Mouse (Mus musculus): Measurements from ENCODE around the gene Gkn1. TPM values are rescaled to one million over a fixed set of nuclear protein-coding genes. Genes with fewer than 3 reads are reported as not detected.

Gene Gkn1
- not detected in 2 replicates for polyA plus RNA-seq (2015; fragmentation: Nextera tagmentation; extraction: Ambion mirVana)

DNA sequence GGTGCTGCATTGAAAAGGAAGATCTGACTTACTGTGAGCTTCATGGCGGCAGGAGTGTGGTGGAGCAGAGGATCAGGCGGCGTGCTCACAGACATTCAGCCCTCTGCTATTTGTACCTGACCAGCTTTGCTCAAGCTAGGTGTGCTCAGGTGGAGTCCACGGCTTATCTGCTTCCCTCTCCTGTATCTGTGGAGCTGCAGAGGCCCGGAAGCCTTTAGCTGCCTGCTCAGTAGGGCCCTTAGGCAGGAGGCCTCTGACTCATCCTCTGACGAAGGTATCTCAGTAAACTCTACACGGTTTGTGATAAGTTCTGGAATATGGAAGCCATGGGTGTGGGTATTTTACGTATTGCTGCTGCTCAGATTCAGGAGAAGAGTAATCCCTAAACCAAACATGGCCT, at the start of gene Gkn1:
Gene Gkn1, minus strand, starts transcription at position 114 of the 400 bp plus-strand sequence.
- ATAC-seq = no peak
- TF ChIP-seq EP300 (IDR thresholded peaks at IDR 0.05; ENCODE audit: low read depth) (no peak), CTCF (IDR thresholded peaks at IDR 0.05; ENCODE audit: low read depth) (no peak)
- no peaks in the 10 kb centered on the region for H3K36me3 ChIP-seq (replicated peaks; ENCODE audit: insufficient read depth, low read length)

DNA sequence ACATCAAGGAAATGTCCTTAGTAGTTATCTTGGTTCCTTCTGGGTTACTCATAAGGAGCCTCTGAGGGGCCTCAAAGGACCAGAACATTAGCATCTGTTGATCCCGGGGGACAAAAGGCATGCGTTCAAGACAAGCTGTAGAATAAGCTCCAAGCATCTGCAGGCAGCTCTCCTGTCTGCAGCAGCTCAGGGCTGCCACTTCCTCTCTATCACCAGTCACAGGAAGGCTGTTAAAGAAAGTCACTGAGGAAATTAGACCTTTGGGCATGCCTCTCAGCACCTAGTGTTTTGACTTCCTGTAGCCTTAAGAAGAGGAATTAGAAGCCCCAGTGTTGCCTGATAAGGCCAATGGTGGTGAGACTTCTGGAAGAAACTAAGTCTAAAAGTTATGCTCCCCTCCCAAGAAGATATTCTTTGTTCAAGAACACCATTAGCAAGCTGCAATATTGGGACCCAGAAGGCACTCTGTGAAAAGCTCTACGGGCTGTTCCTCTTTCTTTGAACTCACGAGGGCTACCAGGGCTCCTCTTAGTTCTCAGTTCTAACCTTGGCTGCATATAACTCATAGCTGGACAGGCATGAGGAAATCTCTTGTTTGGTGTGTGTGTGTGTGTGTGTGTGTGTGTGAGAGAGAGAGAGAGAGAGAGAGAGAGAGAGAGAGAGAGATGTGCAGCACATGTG, 49.3 kb upstream of the Gkn1 start:
- no peak for DNase-seq
- 13% methylated on average over 4 of the region's 4 CpGs for WGBS (ENCODE audit: insufficient replicate concordance)
- Histone ChIP-seq H3K9ac (replicated peaks) (no peak overlapping the region), H3K4me2 (ENCODE audit: low read depth, low read length) (no peak overlapping the region), H3K27me3 (ENCODE audit: insufficient read depth, low read length) (no peaks in the 10 kb centered on the region), H3K9me3 (ENCODE audit: low read length) (no peaks in the 10 kb centered on the region), H3K36me3 (replicated peaks; ENCODE audit: insufficient read depth, low read length) (no peaks in the 10 kb centered on the region), H3K4me1 (ENCODE audit: insufficient read depth) (peaks cover 11% of the 10 kb centered on the region; the same call in 1 of the 2 replicates), H3K27ac (ENCODE audit: low read depth) (peak overlapping the region; percentile 25; the same call in 1 of the 2 replicates), H3K4me3 (ENCODE audit: low read depth, low read length) (no peak overlapping the region)
- TF ChIP-seq EP300 (IDR thresholded peaks at IDR 0.05; ENCODE audit: low read depth) (no peak), CTCF (IDR thresholded peaks at IDR 0.05; ENCODE audit: low read depth) (no peak)
- ATAC-seq = no peak

More for the DNA sequence above, at the start of gene Gkn1:
- no peak within 1 kb of the TSS for H3K9ac ChIP-seq (replicated peaks)
- H3K9me3 ChIP-seq (ENCODE audit: low read length) = no peaks in the 10 kb centered on the region
- no peak within 1 kb of the TSS for H3K27ac ChIP-seq (ENCODE audit: low read depth)
- WGBS (ENCODE audit: insufficient replicate concordance) = 75% methylated on average over 8 of the region's 8 CpGs
- H3K4me2 ChIP-seq (ENCODE audit: low read depth, low read length) = no peak within 1 kb of the TSS
- no peak for DNase-seq
- H3K4me3 ChIP-seq (ENCODE audit: low read depth, low read length) = no peak within 1 kb of the TSS
- H3K4me1 ChIP-seq (ENCODE audit: insufficient read depth) = no peaks in the 10 kb centered on the region
- no peaks in the 10 kb centered on the region for H3K27me3 ChIP-seq (ENCODE audit: insufficient read depth, low read length)

DNA sequence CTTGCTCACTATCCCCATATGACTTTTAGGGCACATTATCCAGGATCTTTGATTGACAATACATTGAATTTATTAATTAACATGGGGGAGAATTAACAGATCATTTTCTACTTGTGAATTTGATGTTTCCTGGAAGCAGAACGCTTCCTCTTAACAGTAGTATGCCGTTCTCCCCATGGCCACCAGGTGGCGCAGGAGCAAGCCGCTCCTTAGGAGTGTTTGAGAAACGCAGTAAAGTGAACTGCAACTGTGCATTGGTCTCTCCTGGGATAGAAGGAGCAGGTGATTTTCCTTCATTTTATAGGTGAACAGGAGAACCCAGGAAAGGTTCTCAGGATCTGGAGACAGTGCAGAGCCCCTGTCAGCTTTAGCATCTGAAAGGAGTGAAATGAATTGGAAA, 48.4 kb upstream of the Gkn1 start:
- Histone ChIP-seq H3K27ac (ENCODE audit: low read depth) (no peak overlapping the region), H3K27me3 (ENCODE audit: insufficient read depth, low read length) (no peaks in the 10 kb centered on the region), H3K4me1 (ENCODE audit: insufficient read depth) (peaks cover 11% of the 10 kb centered on the region; the same call in 1 of the 2 replicates), H3K4me2 (ENCODE audit: low read depth, low read length) (no peak overlapping the region), H3K9ac (replicated peaks) (no peak overlapping the region), H3K36me3 (replicated peaks; ENCODE audit: insufficient read depth, low read length) (no peaks in the 10 kb centered on the region), H3K9me3 (ENCODE audit: low read length) (no peaks in the 10 kb centered on the region), H3K4me3 (ENCODE audit: low read depth, low read length) (no peak overlapping the region)
- TF ChIP-seq CTCF (IDR thresholded peaks at IDR 0.05; ENCODE audit: low read depth) (peak; percentile 96), EP300 (IDR thresholded peaks at IDR 0.05; ENCODE audit: low read depth) (no peak)
- 1% methylated on average over 5 of the region's 5 CpGs for whole genome bisulfite sequencing (ENCODE audit: insufficient replicate concordance)
- 0 out of 2 replicates have a peak, but pooled peaks have one; percentile 29 for ATAC-seq
- peak; percentile 82 for DNase-seq

DNA sequence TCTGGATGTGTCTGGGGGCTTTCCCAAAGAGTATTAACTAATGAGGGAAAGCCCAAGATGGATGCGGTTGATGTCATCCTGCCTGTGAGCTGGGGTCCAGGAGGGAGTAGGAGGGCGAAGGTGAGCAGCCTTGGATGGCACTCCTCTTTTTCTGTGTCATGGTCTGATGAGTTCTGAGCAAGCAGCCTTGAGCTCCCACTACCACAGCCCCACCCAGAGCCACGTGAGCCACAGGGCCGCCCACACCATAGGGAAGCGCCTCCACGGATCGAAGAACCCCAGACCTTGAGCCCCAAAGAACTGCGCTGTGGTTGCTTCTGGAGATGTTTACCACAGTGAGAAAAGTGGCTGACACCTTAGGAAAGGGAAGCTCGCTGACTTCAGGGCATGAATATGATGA, 44.0 kb upstream of the Gkn1 start:
- DNase-seq = no peak
- no peak for TF ChIP-seq CTCF (IDR thresholded peaks at IDR 0.05; ENCODE audit: low read depth)
- no peak for TF ChIP-seq EP300 (IDR thresholded peaks at IDR 0.05; ENCODE audit: low read depth)
- 63% methylated on average over 9 of the region's 9 CpGs for WGBS (ENCODE audit: insufficient replicate concordance)

DNA sequence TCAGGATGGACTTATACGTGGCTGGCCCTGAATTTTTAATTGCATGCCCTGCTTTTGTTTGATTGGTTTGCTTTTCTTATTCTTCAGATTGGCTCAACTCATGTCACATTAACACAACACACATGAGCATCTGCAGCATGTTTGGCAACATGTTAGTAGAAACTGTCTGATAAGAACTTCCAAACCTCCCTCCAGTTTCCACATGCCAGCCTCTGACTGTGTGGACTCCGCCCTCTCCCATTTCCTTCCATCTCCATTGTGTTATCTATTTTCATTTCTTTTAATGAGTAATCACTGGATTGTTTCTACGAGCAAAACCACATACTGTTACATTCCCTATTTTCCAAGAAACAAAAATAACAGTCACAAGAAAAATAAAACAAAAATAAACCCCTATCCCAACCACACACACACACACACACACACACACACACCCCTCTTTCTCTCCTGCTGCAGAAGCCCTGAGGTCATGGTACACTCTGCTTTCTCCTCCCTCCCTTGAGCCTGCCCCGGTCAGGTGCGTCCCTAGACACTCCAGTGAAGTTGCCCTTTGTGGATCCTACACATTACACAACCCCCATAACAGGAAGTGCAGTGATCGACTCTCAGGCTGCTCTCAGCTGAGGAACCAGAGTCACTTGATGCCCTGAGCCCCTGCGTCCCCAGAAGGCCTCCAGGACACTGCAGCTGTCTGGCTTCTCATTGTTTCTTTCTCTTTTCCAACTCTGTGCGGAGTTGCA, 42.9 kb upstream of the Gkn1 start:
- peak; percentile 32 for DNase-seq
- Histone ChIP-seq H3K36me3 (replicated peaks; ENCODE audit: insufficient read depth, low read length) (no peaks in the 10 kb centered on the region), H3K27me3 (ENCODE audit: insufficient read depth, low read length) (no peaks in the 10 kb centered on the region), H3K4me2 (ENCODE audit: low read depth, low read length) (no peak overlapping the region), H3K4me3 (ENCODE audit: low read depth, low read length) (no peak overlapping the region), H3K9me3 (ENCODE audit: low read length) (no peaks in the 10 kb centered on the region), H3K4me1 (ENCODE audit: insufficient read depth) (peaks cover 20% of the 10 kb centered on the region), H3K27ac (ENCODE audit: low read depth) (no peak overlapping the region), H3K9ac (replicated peaks) (no peak overlapping the region)
- peak; percentile 86 for ATAC-seq
- 34% methylated on average over 8 of the region's 8 CpGs for WGBS (ENCODE audit: insufficient replicate concordance)
- no peak for TF ChIP-seq CTCF (IDR thresholded peaks at IDR 0.05; ENCODE audit: low read depth)
- no peak for TF ChIP-seq EP300 (IDR thresholded peaks at IDR 0.05; ENCODE audit: low read depth)

More for the DNA sequence above, 44.0 kb upstream of the Gkn1 start:
- no peak for ATAC-seq
- Histone ChIP-seq H3K27ac (ENCODE audit: low read depth) (no peak overlapping the region), H3K9me3 (ENCODE audit: low read length) (no peaks in the 10 kb centered on the region), H3K4me2 (ENCODE audit: low read depth, low read length) (no peak overlapping the region), H3K4me1 (ENCODE audit: insufficient read depth) (peaks cover 22% of the 10 kb centered on the region), H3K4me3 (ENCODE audit: low read depth, low read length) (no peak overlapping the region), H3K9ac (replicated peaks) (no peak overlapping the region), H3K36me3 (replicated peaks; ENCODE audit: insufficient read depth, low read length) (no peaks in the 10 kb centered on the region), H3K27me3 (ENCODE audit: insufficient read depth, low read length) (no peaks in the 10 kb centered on the region)

DNA sequence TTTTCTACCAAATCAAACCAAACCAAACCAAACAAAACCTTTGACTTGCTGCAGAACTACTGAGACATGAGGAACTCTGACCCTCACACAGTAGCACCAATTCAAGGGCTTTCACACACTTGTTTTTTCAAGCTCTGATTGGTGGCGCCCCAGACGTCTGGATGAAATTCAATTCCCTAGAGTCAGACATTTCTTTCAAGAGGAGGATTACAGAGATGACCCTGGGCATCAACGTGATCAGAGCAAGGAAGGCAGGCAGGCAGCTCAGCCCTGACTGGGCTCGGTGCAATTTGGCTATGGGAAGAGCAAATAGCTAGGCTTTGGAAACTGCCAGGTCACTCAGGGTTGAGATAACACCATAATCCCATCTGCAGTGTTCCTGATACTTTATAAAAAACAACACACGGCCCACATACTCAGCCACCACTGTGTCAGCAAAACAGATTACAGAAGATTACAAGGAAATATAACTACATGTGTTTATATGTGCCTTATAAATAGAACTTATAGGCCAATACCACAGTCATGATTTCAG, 38.8 kb upstream of the Gkn1 start:
- no peaks in the 10 kb centered on the region for H3K9me3 ChIP-seq (ENCODE audit: low read length)
- TF ChIP-seq CTCF (IDR thresholded peaks at IDR 0.05; ENCODE audit: low read depth) = no peak
- TF ChIP-seq EP300 (IDR thresholded peaks at IDR 0.05; ENCODE audit: low read depth) = no peak; the same call in 1 of the 2 replicates
- H3K4me1 ChIP-seq (ENCODE audit: insufficient read depth) = peaks cover 20% of the 10 kb centered on the region
- ATAC-seq (no peak), DNase-seq (no peak)
- H3K4me2 ChIP-seq (ENCODE audit: low read depth, low read length) = no peak overlapping the region
- 30% methylated on average over 5 of the region's 5 CpGs for WGBS (ENCODE audit: insufficient replicate concordance)
- no peak overlapping the region for H3K4me3 ChIP-seq (ENCODE audit: low read depth, low read length)
- H3K9ac ChIP-seq (replicated peaks) = no peak overlapping the region
- no peaks in the 10 kb centered on the region for H3K27me3 ChIP-seq (ENCODE audit: insufficient read depth, low read length)
- H3K27ac ChIP-seq (ENCODE audit: low read depth) = no peak overlapping the region
- H3K36me3 ChIP-seq (replicated peaks; ENCODE audit: insufficient read depth, low read length) = no peaks in the 10 kb centered on the region

All from liver, postnatal 0 days (tissue).